Mouse (Mus musculus): ENCODE data around the gene Tmem191c. TPM values are rescaled to one million over a fixed set of nuclear protein-coding genes. Genes with fewer than 3 reads are reported as not detected.

The Tmem191c gene
- polyA plus RNA-seq, 1 experiment, result 270 TPM

DNA sequence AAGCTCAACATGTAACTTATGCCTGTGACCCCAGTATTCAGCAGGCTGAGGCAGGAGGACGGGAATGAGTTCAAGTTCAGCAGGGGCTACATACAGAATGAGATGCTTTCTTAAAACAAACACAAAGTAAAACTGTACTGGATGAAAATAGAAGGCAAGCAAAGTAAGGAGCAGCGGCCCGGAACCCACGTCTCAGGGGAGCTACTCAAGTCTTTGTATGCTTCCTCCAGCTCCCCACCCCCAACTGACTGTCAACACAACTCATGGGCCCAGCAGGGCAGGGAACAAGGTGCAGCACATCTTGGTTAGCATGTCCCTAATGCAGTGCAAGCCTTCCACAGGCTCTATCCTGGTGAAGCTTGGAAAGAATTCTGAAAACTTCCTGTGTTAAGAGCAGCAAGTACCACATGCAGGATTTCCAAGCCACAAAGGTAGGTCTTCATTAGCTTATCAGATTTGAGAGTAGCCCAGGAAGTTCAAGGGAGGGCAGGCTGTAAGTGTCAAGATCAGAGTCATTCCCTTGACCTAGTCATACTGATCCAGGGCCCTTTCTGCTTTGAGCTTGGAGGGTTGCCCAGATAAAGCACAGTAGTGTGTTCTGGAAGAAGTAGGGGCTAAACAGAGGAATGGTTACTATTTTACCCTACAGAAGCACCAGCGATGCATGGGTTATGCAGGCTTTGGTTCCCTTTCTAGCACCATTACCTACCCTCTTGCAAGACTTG lies 27.8 kb downstream of the Tmem191c start:
- Histone ChIP-seq H3K27me3 (ENCODE audit: control insufficient read depth, insufficient read depth, low read length) (no peaks in the 10 kb centered on the region), H3K4me1 (ENCODE audit: control insufficient read depth, insufficient read depth, low read length) (no peaks in the 10 kb centered on the region), H3K4me3 (ENCODE audit: control insufficient read depth, low read depth, low read length) (no peak overlapping the region), H3K36me3 (ENCODE audit: control insufficient read depth, insufficient read depth, low read length) (peaks cover 8% of the 10 kb centered on the region), H3K27ac (ENCODE audit: control insufficient read depth, insufficient read depth, low read depth, low read length) (no peak overlapping the region)
- TF ChIP-seq CTCF (IDR thresholded peaks at IDR 0.05; ENCODE audit: control insufficient read depth, insufficient read depth, insufficient replicate concordance, low read depth, low read length) (no peak), POLR2A (IDR thresholded peaks at IDR 0.05; ENCODE audit: control insufficient read depth, low read depth, low read length) (no peak)

- Histone ChIP-seq H3K36me3 (ENCODE audit: control insufficient read depth, insufficient read depth, low read length) (peaks cover 8% of the 10 kb centered on the region), H3K27ac (ENCODE audit: control insufficient read depth, insufficient read depth, low read depth, low read length) (no peak overlapping the region), H3K4me3 (ENCODE audit: control insufficient read depth, low read depth, low read length) (no peak overlapping the region), H3K4me1 (ENCODE audit: control insufficient read depth, insufficient read depth, low read length) (no peaks in the 10 kb centered on the region), H3K27me3 (ENCODE audit: control insufficient read depth, insufficient read depth, low read length) (no peaks in the 10 kb centered on the region)
- TF ChIP-seq POLR2A (IDR thresholded peaks at IDR 0.05; ENCODE audit: control insufficient read depth, low read depth, low read length) (no peak), CTCF (IDR thresholded peaks at IDR 0.05; ENCODE audit: control insufficient read depth, insufficient read depth, insufficient replicate concordance, low read depth, low read length) (no peak)
These were observed 31.6 kb downstream of the Tmem191c start for GRCm38 (mm10) chr16:17307461-17307860.

- H3K4me3 ChIP-seq (ENCODE audit: control insufficient read depth, low read depth, low read length), result no peak overlapping the region
- no peak overlapping the region for H3K27ac ChIP-seq (ENCODE audit: control insufficient read depth, insufficient read depth, low read depth, low read length)
- H3K27me3 ChIP-seq (ENCODE audit: control insufficient read depth, insufficient read depth, low read length), result no peaks in the 10 kb centered on the region
- H3K4me1 ChIP-seq (ENCODE audit: control insufficient read depth, insufficient read depth, low read length), result no peaks in the 10 kb centered on the region
- H3K36me3 ChIP-seq (ENCODE audit: control insufficient read depth, insufficient read depth, low read length), result peaks cover 5% of the 10 kb centered on the region
- no peak for TF ChIP-seq CTCF (IDR thresholded peaks at IDR 0.05; ENCODE audit: control insufficient read depth, insufficient read depth, insufficient replicate concordance, low read depth, low read length)
- no peak for TF ChIP-seq POLR2A (IDR thresholded peaks at IDR 0.05; ENCODE audit: control insufficient read depth, low read depth, low read length)
These were observed 33.2 kb downstream of the Tmem191c start for GRCm38 (mm10) chr16:17309036-17309435.

GRCm38 (mm10) chr16:17312531-17312930 lies 36.7 kb downstream of the Tmem191c start:
- peaks cover 7% of the 10 kb centered on the region for H3K36me3 ChIP-seq (ENCODE audit: control insufficient read depth, insufficient read depth, low read length)
- H3K4me1 ChIP-seq (ENCODE audit: control insufficient read depth, insufficient read depth, low read length), result no peaks in the 10 kb centered on the region
- no peak overlapping the region for H3K4me3 ChIP-seq (ENCODE audit: control insufficient read depth, low read depth, low read length)
- TF ChIP-seq CTCF (IDR thresholded peaks at IDR 0.05; ENCODE audit: control insufficient read depth, insufficient read depth, insufficient replicate concordance, low read depth, low read length) (no peak), POLR2A (IDR thresholded peaks at IDR 0.05; ENCODE audit: control insufficient read depth, low read depth, low read length) (no peak)
- no peaks in the 10 kb centered on the region for H3K27me3 ChIP-seq (ENCODE audit: control insufficient read depth, insufficient read depth, low read length)
- H3K27ac ChIP-seq (ENCODE audit: control insufficient read depth, insufficient read depth, low read depth, low read length), result no peak overlapping the region

DNA sequence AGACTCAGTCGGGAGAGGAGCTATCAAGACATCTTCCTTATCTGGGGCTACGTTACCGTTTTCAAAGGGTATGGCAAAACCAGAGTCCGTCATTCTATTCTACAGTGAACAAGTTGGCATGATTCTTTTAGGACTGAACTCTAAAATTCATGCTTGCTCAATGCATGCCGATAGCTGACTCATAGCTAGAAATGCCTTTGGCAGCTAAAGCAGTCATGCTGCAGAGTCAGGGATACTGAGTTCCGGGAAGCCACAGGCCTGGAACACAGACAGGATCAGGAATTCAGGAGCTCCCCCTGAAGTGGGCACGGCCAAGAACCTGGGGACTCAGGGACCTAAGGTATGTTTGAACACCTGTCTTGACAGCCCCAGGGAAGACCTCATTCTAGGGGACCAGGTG lies 40.7 kb downstream of the Tmem191c start:
- no peak overlapping the region for H3K4me3 ChIP-seq (ENCODE audit: control insufficient read depth, low read depth, low read length)
- H3K4me1 ChIP-seq (ENCODE audit: control insufficient read depth, insufficient read depth, low read length), result no peaks in the 10 kb centered on the region
- H3K27me3 ChIP-seq (ENCODE audit: control insufficient read depth, insufficient read depth, low read length), result no peaks in the 10 kb centered on the region
- TF ChIP-seq POLR2A (IDR thresholded peaks at IDR 0.05; ENCODE audit: control insufficient read depth, low read depth, low read length), result no peak
- no peak for TF ChIP-seq CTCF (IDR thresholded peaks at IDR 0.05; ENCODE audit: control insufficient read depth, insufficient read depth, insufficient replicate concordance, low read depth, low read length)
- peaks cover 5% of the 10 kb centered on the region; the same call in 1 of the 2 replicates for H3K36me3 ChIP-seq (ENCODE audit: control insufficient read depth, insufficient read depth, low read length)
- no peak overlapping the region for H3K27ac ChIP-seq (ENCODE audit: control insufficient read depth, insufficient read depth, low read depth, low read length)

DNA sequence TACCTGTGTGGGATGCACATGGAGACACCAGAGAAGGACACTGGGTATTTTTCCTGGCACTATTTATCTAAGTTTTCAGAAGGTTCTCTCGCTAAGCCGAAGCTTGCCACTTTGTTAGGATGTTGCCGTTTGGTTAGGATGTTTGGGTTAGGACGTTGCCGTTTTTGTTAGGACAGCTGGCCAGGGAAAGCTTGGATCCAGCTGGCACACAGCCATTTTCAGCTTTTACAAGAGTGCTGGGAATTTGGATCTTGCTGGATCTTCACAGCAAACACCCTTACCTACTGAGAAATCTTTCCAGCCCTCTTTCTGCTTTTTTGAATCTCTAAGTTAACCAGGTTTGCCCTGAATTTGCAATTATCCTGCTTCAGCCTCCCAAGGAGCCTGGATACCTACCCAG lies 45.6 kb downstream of the Tmem191c start:
- H3K27me3 ChIP-seq (ENCODE audit: control insufficient read depth, insufficient read depth, low read length), result no peaks in the 10 kb centered on the region
- no peak overlapping the region for H3K4me3 ChIP-seq (ENCODE audit: control insufficient read depth, low read depth, low read length)
- H3K27ac ChIP-seq (ENCODE audit: control insufficient read depth, insufficient read depth, low read depth, low read length), result no peak overlapping the region
- TF ChIP-seq CTCF (IDR thresholded peaks at IDR 0.05; ENCODE audit: control insufficient read depth, insufficient read depth, insufficient replicate concordance, low read depth, low read length), result no peak
- TF ChIP-seq POLR2A (IDR thresholded peaks at IDR 0.05; ENCODE audit: control insufficient read depth, low read depth, low read length), result no peak
- no peaks in the 10 kb centered on the region for H3K4me1 ChIP-seq (ENCODE audit: control insufficient read depth, insufficient read depth, low read length)
- peaks cover 6% of the 10 kb centered on the region for H3K36me3 ChIP-seq (ENCODE audit: control insufficient read depth, insufficient read depth, low read length)

DNA sequence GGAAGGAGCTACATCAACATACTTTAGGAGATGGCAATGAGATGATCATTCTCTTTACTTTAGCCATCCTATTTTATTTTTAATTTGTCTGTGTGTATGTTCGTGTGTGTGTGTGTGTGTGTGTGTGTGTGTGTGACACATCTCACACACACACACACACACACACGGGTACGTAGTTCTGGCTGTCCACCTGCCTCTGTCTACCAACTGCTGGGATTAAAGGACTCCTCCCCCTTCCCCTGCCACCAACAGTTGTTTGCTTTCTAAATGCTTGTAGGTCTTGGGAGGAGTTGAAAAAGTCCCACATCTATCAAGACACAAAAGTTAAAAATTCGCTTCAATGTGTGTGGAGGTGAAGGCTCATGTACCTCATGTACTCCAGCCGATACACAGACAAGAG lies 48.9 kb downstream of the Tmem191c start:
- Histone ChIP-seq H3K4me1 (ENCODE audit: control insufficient read depth, insufficient read depth, low read length) (no peaks in the 10 kb centered on the region), H3K4me3 (ENCODE audit: control insufficient read depth, low read depth, low read length) (no peak overlapping the region), H3K27ac (ENCODE audit: control insufficient read depth, insufficient read depth, low read depth, low read length) (no peak overlapping the region), H3K27me3 (ENCODE audit: control insufficient read depth, insufficient read depth, low read length) (no peaks in the 10 kb centered on the region), H3K36me3 (ENCODE audit: control insufficient read depth, insufficient read depth, low read length) (peaks cover 1% of the 10 kb centered on the region)
- TF ChIP-seq POLR2A (IDR thresholded peaks at IDR 0.05; ENCODE audit: control insufficient read depth, low read depth, low read length), result no peak
- TF ChIP-seq CTCF (IDR thresholded peaks at IDR 0.05; ENCODE audit: control insufficient read depth, insufficient read depth, insufficient replicate concordance, low read depth, low read length), result no peak
